Mouse (Mus musculus) cerebellum, adult 8-10 months (tissue): ENCODE measurements at regions not wholly inside any gene's neighbourhood (a gene's known extent, or its start where the extent isn't known, plus 50 kb on each side); places are given as distances from the start of the nearest gene placed in this dataset.

Experiments used
- DNase-seq: peaks from one replicate; pipeline ENCODE4 v3.0.0; 2022

- no peak for DNase-seq
Measured at GRCm38 (mm10) chr14:45714311-45714710, 56.4 kb upstream of the Ddhd1 start.

GRCm38 (mm10) chr14:45714786-45715185 is 56.8 kb upstream of the Ddhd1 start:
- DNase-seq, result no peak

DNA sequence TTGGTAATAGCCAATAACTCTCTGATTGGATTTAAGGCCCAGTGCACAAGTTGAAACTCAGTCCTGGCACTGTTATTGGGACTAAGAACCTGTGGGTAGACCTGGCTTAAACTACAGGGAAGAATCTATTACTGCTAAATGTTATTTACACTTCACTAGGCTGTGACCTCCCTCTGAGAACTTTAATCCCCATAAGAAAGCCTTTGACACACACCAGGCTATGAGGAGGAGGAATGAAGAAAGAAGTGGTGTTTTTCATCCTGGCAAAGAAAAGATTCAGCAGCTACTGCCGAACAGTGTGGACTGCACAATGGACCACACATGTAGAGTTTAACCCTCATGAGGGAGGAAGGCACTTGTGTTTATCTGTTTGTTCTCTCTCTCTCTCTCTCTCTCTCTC is 58.2 kb upstream of the Ddhd1 start:
- DNase-seq, result no peak

DNA sequence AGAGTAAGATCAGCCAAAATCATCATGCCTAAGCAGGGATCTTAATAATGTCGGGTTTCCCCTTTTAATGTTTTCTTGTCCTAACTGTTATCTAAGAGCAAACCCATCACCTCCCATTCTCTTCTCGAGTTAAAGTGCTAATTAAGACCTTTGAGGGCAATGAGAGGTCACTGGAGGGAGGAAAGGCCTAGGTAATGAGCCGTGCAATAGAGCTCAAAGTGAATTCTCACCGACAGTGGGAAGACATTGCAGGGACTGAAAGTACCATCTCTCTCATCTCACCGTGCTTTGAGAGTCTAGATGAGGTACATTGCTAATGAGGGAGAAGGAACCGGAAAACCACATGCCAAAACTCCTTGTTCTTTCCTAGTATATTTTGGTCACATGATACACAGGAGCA is 64.9 kb upstream of the Ddhd1 start:
- DNase-seq, result no peak

GRCm38 (mm10) chr14:45724341-45724740 is 66.4 kb upstream of the Ddhd1 start:
- no peak for DNase-seq

DNA sequence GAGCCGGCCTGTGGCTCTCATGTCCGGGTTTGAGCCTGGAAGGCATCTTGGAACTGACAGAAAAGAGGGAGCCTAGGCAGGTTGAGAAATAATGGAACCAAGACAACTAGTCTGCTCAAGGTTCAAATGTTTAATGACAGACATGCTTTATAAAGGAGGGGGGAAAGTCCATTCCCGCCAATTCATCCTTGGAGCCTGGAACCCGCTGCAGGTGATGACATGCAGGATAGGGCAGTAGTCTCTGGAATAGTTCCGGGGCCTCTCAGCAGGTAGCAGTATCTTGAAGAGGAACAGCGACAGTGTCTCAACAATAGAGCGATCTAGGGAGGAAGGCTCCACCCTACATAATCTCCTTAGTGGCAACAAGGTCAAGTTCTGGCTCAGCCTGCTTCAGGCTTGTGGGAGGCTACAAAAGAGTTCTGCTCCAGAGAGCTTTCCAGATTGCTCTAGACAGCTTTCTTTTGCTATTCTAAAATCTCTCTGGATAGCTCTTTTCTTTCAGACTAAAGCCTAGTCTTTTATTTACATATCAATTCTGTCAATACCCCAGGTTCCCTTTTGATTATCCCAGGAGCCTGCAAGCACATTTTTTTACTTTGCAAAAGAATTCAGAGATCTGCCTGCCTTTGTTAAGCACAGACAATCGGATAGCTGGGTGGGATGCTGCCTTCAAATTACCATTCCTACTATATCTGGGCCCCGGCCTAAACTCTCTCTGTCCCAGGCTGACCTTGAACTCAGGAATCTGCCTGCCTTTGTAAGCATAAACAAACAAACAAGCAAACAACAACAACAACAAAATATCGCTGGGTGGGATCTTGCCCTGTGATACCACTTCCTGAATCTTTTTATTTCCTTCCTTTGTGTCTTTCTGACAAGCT is 76.8 kb upstream of the Ddhd1 start:
- DNase-seq, result no peak

GRCm38 (mm10) chr14:45737966-45738365 is 80.0 kb upstream of the Ddhd1 start:
- no peak for DNase-seq

- no peak for DNase-seq
Measured at GRCm38 (mm10) chr14:45739638-45740037, 81.7 kb upstream of the Ddhd1 start.

DNA sequence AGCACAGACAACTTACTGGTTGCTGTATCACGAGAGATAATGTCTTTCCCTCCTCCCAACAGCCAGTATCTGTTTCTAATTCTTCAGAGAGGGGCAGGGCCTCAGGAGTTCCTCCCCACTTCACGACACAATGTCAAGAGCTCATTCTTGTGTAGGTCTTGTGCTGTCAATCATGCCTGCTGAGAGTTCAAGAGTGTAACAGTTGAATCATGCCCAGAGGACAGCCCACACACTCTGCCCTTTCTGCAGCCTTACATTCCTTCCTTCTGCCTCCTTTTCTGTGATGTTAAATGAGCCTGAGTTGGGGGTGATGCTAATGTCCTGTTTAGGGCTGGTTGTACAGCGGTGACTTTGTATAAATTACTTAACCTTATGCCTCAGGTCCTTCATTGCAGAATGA is 82.7 kb upstream of the Ddhd1 start:
- no peak for DNase-seq

DNA sequence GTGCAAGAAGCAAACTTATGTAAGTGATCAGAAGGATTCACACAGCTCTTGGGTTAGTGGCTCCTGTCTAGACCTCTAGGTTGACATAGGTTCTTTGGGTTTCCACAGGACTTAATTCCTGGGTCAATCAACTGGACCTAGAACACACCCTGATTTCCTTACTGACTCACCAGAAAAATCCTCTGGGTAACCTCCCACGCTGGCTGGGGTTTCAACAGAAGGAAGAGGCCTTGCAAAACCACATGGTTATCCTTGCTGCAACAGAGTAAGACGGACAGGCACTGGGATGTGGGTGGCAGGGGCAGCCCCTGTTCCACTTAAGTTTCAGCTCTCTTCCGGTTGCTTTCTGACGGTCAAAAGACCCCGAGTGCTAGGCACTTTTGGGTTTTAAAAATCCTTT is 88.2 kb upstream of the Ddhd1 start:
- DNase-seq, result no peak

DNA sequence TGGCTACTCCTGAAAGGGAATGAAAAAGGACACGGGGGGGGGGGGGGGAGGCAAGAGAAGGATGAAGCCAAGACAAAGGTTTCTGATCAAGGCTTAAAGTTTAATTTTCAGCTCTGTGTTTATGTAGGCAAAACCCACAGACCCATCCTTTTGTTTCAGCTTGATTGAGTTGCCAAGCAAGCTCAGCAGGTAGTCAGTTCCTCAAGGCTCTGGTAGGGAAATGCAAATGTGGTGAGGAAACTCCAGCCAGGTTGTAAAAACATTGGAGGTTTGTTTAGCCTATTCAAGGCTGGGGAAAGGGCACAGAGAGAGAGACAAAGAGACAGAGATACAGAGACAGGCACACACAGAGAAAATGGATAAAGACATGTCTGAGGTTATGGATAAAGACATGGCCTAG is 99.4 kb upstream of the Ddhd1 start:
- no peak for DNase-seq

DNA sequence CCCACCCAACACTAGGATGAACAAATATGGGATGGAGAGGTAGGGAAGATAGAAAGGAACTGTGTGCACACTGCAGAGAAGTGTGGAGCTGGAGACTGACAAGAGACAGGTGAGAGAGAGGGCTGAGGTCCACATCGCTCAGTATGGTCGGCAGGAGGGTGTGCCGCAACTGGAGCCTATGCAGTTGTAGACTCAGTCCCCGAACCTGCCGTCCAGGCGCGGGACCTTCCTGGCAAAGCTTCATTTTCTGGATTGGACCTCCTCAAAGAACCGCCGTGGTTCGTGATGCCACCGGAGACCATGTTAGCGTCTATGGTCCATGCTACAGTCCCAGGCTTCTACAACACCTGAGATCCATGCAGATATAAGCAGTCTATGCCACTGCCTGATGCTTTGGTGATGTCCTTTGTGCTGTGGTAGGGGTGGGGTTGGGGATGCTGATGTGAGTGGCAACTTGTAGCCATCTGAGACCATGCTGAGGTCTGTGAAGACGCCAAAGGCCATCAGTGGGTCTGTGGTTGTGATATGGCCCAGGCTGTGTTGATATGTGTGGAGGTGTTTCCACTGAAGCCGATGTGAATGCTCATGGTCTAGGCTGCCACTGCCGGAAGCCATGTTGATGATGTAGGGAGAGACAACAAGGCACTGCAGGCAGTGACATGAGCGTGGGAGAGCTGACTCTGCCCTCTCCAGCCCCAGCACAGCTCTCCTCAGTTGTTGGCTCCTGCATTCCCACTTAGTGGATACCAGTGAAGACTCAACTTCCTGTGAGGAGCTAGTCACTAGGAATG is 103.1 kb upstream of the Ddhd1 start:
- no peak for DNase-seq

- DNase-seq, result no peak
Measured at GRCm38 (mm10) chr14:45764231-45764630, 106.3 kb upstream of the Ddhd1 start.

GRCm38 (mm10) chr14:45766582-45766981 is 108.6 kb upstream of the Ddhd1 start:
- DNase-seq, result no peak

- DNase-seq, result peak; percentile 43
Measured at GRCm38 (mm10) chr14:45772665-45773277, 114.8 kb upstream of the Ddhd1 start.

DNA sequence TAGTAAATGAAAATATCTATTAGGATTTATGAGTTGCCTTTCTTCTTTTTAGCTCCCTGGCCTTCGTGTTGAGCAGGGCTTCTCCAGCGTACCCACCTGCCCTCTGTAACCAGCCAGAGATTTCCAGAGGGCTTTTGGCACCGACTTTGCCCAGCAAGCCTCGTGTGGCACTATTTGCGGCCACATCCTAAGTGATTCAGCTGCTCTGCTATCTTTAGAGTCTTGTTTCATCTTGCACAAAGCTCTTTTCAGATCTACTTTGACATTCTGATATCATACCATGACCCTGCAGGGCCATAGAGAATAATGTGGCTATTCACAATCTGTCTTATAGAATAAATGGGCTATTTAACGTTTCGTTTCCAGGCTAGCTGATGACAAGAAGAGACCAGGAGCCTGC is 115.4 kb upstream of the Ddhd1 start:
- no peak for DNase-seq

GRCm38 (mm10) chr14:45781850-45782249 is 123.9 kb upstream of the Ddhd1 start:
- no peak for DNase-seq

DNA sequence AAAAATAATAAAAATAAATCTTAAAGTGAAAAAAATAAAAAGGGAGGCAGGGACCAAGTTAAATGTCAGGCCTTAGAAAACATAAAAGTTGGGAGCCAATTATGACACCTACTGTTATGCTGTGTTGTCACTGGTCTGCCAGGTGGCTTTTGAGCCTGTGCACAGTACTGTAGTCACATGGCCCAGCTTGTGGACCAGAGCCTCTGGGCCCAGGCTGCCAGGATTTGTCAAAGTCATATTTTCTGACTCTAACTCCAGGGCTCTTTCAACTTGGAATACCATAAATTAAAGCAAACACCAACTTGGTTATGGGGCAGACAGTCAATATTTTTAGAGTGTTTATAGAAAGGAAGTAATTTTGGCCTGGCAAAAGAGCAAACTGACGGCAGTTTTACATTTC is 137.0 kb upstream of the Ddhd1 start:
- DNase-seq, result no peak

- no peak for DNase-seq
Measured at GRCm38 (mm10) chr14:45796665-45797319, 138.8 kb upstream of the Ddhd1 start.

DNA sequence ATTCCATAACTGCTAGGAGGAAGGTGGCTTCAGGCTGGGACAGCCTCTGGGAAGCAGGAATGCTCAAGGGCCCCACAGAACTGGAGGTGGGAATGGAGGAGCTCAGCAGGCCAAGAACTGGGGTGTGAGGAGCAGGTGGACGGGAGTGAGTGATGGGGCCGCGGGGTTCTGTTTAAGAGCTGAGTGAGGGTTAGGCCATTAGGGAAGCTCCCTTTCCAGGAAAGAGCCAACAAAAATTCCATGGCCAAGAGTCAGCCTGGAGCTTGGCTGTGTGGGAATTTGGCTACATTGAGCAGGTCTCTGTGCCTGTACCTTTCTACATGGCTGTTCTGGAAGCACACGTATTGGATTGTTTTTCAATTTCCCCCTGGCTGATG is 139.4 kb upstream of the Ddhd1 start:
- DNase-seq, result no peak

DNA sequence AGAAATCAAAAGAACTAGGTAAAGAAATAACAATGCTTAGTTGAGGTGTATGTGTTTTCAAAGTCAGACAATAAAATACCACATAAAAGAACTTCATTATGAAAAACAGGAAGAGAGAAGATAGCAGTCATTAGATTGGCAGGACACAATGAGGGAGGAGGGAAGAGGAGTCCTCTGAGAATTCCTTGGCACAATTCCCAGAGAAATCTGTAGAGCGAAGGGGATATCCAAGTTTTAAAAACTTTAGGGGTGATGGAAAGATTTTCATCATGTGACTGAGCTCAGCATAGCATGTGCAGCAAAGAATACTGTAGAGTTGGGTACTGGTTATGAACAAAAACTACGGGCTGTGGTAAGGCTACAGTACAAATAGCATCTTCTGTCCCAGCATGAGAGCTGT is 141.3 kb upstream of the Ddhd1 start:
- DNase-seq, result no peak

DNA sequence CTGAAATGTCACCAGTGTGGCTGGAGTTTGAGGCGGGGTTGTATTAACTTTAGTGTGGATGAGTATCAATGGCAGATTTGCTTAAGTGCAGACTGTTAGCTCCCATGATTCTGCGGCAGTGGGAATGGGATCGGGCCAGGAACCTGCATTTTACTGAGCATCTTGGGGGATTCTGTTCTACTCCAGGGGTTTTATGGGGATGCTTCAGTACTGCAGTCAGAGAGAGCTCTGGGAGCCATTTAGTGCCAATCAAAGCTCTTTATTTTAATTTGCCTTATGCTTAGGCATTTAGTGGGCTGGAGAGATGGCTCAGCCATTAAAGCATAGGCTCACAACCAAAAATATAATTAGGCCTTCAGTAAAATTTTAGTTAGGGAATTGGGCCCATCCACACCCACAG is 148.0 kb upstream of the Ddhd1 start:
- no peak for DNase-seq

GRCm38 (mm10) chr14:45806726-45807280 is 148.9 kb upstream of the Ddhd1 start:
- DNase-seq, result no peak
